Mouse (Mus musculus) T-helper 1 cell (primary cell): ENCODE data around the gene Gmfb.

Source experiments
- in situ Hi-C: fragments of 300-600 bp; cut with MboI, MseI; formaldehyde crosslinking; loops from one replicate; pipeline ENCODE4 v1.15.1; 2025; ENCODE audit warnings: high pct_unique_total_duplicates

Gmfb gene

DNA sequence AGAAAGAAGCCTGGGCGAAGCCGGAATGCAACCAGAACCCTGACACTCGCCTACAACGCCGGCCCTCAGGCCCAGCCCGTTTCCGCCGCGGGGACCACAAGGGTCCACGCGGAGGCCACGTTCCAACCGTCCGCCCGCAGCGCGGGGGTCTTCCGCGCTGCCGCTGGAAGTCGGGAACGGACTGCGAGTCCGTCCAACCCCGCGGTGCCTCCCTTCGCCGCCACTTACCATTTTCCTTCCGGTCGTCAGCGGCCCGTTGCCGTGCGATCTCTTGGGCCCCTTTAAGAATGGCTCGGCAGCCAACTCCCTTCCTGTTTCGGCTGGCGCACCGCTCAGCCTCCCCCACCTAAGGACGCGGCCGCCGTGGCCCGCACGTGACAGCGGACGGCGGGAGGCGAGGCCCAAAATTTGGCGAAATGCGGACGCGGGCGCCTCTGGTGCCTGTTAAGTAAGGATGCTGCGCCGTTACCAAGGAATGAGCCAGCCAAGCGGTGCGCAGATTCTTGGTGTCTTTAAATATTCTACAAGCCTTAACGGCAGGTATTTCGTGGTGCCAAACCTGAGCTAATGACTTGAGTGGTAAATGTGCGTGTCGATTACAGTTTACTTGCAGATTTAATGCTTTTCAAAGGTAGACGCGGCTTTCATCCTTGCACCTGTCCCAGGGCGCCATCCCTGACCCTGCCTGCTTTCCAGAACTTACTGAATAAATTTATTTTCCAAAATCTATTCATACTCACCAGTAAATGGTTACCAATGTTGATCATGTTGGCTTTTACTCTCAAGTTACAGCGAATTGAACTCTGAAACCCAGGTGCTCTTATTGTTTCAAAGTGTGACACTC is at the start of gene Gmfb:
Gene Gmfb (minus strand): TSS at position 370 of the 844 bp plus-strand sequence.
- in situ Hi-C loops, result loop anchor here (25.0 kb wide), 1 partner anchor 1590 kb away; no protein-coding TSS in a partner anchor

DNA sequence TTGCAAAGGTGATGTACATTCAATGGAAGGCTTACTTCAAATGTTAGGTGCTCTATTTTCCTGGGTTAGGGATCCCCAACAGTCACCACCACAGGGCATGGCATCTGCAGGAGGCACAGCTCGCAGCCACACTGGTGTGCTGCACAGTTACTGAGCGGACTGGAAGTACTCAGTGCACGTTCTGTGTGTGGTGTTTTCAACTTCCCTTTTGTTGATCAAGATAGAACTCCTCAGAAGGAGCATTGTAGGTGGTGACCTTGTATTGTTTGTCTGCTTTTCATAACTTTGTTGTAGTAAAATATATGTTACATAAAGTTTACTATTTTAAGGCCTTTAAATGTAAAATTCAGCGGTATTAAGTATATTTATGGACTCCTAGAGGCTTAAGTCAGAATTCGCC is 40.9 kb upstream of the Gmfb start:
- in situ Hi-C loops, result no loop called here

DNA sequence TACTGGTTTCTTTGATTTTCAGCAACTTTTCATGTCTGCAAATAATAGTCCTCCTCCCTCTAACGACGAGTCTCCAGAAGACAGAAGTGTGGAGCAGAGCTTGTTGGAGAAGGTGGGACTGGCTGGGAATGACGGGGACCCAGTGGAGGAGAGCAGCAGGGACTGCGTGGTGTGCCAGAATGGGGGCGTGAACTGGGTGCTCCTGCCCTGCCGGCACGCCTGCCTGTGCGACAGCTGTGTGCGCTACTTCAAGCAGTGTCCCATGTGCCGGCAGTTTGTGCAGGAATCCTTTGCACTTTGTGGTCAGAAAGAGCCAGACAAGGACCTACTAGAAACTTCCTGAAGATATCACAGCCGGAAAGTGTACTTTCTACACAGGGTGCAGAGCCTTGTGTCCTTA is 31.6 kb upstream of the Gmfb start:
- in situ Hi-C loops, result no loop called here

DNA sequence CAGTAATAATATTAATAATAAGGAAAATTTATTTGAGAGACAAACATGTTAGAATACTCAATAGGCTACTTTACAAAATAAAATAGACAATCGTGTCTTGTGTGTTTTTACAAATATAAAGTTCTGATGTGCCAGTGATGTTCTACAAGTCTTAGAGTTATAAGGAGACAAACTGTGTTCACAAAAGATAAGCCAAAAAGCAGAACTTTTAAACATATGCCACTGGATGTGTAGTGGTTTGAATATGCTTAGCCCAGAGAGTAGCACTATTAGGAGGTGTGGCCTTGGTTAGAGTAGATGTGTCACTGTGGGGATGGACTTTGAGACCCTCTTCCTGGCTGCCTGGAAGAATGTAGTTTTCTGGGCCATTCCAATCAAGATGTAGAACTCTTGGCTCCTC is 27.7 kb upstream of the Gmfb start:
- in situ Hi-C loops, result no loop called here

DNA sequence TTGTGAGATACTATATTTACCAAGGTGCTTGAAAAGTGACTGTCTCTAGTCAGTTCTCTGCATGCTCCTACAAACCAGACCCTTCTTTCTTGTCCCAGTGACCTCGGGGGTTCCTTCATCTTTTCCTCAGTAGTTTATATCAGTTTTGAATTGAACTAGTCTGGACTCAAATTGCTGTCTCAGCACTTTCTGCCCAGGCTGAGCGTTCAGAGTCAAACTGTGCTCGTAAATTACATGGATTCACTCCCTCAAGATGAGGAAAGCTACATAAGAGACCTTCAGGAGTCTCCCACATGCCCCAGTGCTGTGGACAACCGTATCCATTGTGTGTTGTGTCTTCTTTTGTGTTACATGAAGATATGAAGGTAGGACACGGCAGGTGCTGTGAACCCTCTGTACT is 26.7 kb upstream of the Gmfb start:
- in situ Hi-C loops, result no loop called here

DNA sequence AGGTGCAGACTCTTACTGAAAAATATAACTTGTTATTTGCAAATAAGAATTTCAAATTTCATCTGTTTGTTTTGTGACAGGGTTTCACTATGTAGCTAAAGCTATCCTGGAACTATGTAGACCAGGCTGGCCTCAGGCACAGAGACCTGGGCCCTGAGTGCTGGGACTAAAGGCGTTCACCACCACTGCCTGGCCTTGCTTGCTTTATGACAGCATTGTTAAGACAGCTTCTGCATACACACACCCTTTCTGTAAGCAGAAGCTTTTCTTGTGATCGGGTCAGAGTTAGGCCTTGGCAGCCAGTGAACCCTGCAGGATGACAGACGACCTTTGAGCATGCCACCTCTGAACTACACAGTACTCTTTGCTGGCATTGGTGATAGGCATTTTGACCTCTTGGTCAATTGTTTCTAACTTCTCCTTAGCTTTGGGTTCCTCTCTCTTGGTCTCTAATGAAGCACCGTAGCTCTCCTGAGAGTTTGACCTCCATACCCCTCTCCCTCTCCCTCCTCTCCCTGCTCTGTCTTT is 26.1 kb upstream of the Gmfb start:
- in situ Hi-C loops, result no loop called here

DNA sequence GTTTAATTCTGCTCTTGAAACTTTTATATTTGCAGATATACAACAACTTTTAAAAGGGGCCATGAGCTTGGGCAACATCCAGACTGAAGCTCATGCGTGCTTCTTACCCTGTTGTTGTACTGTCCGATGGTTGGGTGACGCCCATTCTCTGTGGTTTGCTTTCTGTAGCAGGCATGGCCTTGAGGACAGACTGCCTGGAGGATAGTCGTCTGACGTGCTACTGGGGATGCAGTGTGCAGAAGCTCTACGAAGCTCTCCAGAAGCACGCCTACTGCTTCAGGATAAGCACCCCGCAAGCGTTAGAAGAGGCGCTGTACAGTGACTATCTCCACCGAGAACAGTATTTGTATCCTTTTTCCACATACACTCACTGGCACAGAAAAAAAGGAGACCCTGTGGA is 23.7 kb upstream of the Gmfb start:
- in situ Hi-C loops, result no loop called here

DNA sequence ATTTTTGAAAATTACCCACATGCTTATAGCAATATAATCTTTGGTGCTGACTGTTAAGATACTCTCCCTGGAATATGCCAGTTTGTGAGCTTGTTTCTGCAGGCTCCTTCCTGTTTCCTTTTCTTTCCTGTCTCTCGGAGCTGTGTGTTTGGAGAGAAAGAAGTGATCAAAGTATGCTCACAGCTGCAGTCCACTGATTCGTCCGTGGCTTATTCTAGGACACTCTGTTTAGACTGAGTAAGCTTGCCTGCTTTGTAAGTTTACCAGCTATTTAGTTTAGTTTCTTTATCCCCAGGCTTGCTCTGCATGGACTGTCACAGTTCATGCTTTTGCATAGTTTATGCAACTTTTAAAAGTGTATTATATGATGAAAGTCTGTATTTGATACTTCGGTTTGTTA is 17.3 kb upstream of the Gmfb start:
- in situ Hi-C loops, result no loop called here

DNA sequence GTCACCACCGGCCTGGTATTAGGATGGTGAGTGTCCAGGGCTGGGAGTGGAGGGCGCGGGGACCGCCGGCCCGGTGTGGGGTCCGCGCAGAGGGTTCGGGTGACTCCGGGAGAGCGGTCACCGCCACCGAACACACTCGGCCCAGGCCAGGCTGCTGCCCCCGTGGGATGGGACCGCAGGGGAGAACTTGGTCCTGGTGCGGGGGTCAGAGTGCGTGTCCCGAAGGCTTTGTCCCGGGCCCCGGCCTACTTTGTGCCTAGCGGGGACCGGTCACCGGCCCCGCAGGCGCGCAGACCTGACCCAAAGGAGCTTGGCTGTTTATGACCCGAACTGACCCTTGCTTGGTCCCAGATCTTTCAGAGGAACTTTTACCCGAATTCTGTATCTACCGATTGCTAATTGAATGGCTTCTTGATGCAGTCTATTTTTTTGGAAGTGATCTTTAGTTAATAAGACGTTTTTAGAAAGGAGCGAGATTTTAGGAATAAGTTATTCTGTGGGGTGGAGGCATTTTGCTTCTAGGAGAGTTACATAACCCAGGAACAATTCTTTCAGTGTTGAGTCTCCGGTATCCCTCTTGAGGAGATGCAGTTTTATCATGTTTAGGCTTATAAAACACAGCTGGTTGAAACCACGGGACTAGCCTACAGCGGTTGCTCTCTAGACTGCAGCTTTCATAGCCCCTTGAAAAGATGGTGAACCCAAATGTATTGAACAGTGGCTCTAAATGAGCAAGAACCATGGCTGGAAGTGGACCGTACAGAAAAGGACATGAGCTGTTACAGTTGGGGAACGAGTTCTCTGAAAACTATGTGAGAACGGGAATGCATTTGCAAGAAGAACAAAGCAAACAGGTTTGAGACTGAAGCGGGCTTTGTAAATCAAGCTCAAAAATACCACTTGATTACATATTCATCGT is 10.6 kb upstream of the Gmfb start:
- in situ Hi-C loops, result no loop called here

DNA sequence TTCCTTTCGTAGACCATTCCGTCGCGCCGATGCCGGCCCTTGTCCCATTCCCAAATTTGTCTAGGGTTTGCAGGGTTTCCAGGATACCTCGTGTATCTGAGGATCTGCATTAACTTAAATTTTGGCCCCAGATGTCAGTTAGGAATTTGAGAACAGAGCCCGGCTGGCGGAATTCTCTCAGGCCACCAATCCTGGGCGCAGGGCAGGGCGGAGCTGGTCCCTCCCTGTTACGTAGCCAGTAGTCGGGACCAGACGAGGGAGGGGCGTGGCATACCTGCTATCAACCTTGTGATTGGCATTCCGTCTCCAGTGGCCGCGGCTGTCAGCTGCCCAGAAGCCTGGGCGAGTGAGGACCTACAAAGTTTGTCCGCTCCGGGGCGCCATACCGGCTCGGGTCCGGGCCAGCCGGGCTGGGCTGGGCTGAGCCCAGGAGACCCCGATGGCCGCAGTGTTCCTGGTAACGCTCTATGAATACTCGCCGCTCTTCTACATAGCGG is 9.8 kb upstream of the Gmfb start, which contains the start of gene Cgrrf1:
Gene Cgrrf1 (plus strand): TSS at position 289 of the 497 bp plus-strand sequence.
- in situ Hi-C loops, result no loop called here

DNA sequence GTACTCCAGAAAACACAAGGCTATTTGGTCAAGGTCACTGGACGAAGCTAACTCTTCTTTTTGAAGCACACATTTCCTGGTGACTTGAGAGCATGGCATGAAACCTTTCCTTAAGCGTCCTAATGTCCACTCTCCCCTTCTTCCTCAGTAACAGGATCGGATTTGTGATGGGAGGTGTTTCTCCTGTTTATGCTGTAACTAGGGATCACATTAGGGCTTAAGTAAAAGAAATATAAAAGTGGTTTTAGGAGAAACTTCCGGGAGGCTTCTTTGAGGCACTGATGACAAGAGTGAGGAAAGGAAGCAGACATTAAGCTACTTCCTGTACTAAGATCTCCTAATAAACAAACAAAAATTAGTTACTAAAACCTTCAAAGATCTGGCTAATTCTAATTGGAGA is 9.3 kb upstream of the Gmfb start:
- in situ Hi-C loops, result no loop called here

DNA sequence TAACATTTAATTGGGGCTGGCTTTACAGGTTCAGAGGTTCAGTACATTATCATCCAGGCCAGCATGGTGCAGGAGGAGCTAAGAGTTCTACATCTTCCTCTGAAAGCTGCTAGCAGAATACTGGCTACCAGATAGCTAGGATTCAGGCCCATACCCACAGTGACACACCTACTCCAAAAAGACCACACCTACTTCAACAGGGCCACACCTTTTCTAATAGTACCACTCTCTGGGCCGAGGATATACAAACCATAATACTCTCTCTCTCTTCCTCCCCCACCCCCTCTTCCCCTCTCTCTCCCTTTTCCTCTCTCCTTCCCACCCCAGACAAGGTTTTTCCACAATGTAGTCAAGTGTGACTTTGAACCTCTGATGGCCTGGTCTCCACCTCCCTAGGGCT is 5.4 kb upstream of the Gmfb start:
- in situ Hi-C loops, result no loop called here

DNA sequence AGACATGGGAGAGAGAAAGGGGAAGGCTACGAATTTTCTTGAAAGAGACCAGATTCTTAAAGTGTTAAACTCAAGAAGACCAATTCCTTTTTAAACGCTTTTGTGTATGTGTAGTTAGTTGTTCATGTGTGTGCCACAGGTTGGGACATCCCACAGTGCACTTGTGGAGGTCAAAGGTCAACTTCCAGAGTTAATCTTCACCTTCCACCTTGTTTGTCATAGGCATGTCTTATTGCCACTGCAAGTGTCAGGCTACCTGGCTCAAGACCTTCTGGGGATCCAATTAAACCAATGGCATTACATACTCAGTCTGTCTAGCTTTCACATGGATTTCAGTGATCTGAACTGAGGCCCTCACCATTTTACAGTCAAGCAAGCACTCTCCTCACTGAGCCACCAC is 2.0 kb upstream of the Gmfb start:
- in situ Hi-C loops, result loop anchor here (25.0 kb wide), 1 partner anchor 1588 kb away; no protein-coding TSS in a partner anchor

DNA sequence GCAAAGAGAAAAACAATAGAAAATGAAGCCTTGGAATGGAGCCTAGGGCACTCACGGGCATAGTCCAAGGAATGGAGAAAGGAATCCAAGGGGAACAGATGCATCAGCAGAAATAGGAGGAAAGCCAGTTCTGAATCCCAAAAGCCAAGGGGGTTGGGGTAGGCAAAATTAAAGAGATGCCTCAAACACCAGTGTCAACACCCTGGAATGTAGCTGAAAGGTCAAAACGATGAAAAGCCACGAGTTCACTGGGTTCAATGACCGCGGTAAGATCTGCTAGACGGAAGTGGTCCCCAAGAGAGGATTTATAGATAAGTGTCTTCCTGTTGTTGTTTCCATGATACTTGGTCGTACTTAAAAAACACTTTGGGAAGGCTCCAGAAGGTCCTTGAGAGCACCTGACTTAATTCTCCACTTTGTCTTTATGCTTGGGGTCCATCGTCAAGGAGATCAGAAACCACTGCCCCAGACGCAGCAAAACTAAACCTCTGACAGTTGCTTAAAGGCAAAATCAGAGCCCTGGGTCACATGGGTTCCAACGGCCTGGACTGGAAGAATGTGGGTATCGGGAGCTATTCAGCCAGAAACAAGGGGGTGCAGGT is 670 bp downstream of the Gmfb start:
- in situ Hi-C loops, result loop anchor here (25.0 kb wide), 1 partner anchor 1591 kb away; no protein-coding TSS in a partner anchor

DNA sequence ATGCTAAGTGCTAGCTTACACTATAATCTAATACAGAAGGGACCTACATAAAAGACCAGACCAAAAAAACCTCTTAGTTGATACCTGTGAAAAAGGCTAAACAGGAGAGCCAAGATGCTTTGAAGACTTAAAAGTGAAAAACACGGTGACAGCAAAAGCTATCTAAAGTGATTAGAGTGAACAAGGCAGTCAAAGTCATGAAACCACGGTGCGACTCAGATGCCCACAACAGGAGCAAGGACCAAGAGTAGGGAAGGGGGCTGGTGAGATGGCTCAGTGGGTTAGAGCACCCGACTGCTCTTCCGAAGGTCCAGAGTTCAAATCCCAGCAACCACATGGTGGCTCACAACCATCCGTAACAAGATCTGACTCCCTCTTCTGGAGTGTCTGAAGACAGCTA is 2.1 kb downstream of the Gmfb start:
- in situ Hi-C loops, result loop anchor here (25.0 kb wide), 1 partner anchor 1592 kb away; no protein-coding TSS in a partner anchor

DNA sequence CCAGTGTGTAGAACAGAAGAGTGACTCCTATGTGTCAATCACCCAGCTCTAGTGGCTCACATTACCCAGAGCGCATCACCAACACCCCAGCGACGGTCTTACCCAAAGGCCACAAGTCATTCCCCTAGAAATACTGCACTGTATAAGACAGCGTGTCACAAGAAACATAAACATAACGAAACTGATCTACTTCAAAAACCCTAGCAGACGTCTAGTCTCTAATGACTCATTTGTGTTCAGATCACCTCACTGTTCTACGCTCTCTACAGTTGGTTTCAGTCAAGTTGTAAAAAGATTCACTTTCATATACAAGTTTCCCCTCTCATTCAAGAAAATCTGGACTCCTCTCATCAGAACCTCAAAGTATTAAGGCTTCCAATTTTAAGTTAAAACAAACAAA is 3.3 kb downstream of the Gmfb start:
- in situ Hi-C loops, result loop anchor here (25.0 kb wide), 1 partner anchor 1594 kb away; no protein-coding TSS in a partner anchor

DNA sequence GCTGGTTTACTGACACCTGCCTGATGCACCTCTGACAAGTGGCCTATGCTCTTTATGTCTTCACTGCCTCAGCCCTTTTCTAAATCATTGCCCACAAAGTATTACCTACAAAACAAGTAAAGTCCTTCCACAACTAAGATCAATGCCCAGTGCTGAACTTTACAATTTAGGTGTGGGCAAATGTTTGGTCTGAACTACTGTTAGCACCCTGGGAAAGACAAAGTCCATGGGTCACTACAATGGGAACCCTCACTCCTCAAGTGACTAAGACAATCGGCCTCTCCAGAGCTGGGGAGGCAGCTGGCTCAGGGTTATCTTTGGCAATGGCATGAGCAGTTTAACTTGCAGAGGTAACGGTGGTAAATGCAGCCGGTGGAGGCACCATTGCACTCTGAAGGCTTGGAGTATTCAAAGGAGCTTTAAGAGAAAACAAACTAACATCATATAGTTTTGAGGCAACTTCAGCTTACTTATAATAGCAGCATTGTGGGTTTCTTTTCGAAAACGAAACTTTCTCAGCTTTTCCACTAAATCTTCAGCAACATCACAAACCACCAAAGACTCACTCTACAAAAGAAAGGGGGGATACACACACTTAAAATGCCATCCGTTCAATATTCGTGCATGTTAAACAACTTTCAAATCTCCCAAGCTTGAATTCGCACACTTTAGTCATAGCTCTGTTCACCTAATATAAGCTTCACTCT is 5.0 kb downstream of the Gmfb start:
- in situ Hi-C loops, result loop anchor here (25.0 kb wide), 1 partner anchor 1595 kb away; no protein-coding TSS in a partner anchor

DNA sequence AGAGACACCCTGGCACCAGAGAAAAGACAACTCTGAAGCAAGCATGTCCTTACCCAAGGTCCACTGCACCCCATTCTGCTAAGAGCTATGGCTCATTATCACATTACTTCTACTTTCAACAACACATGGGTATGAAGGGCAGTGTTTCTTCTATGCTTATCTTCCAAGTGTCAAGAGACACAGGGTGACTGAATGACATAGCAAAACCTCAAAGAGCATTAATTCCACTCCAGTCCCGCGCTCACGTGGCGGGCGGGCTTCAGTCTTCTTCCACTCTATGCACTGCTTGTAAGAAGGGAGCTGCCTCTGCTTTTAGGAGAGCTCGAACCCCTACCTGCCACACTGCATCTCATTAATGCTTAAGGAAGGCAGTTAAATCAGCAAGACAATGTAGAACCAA is 6.4 kb downstream of the Gmfb start:
- in situ Hi-C loops, result loop anchor here (25.0 kb wide), 1 partner anchor 1597 kb away; no protein-coding TSS in a partner anchor

DNA sequence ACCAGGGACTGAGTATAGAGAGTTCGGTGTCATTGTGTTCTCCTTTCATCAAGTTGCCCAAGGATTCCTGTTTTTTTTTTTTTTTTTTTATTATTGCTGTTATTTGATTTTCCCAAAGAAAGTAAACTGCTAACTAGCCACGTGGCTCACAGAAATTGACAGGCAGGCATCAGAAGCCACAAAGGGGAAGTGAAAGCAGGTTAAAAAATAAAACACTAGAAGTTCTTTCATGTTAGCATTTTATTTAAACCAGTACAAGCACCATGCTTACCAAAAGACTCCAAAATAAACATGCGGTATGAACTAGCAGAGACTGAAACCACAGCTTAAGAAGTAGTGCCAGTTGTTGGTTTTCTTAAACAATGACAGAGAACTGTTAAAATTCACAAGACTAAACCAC is 14.1 kb downstream of the Gmfb start:
- in situ Hi-C loops, result loop anchor here (25.0 kb wide), 1 partner anchor 1604 kb away; no protein-coding TSS in a partner anchor

DNA sequence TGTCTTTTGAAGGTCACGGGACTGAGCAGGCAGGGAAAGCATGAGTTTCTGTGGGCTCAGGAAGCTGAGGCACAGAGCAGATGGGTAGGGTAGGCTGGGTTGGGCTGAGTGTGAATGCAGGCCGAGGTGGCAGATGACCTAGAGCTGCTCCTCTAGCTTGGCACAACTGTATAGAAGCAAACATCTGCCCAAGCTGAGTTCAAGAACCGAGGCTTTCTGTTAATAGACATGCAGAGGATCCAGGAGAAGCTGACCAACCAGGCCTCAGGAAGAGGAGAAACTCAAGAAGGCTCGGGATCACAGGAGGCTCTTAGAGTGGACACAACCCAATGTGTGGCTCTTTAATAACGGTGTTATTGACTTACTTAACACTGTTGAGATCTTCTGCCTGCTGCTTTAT is 15.9 kb downstream of the Gmfb start:
- in situ Hi-C loops, result loop anchor here (25.0 kb wide), 1 partner anchor 1606 kb away; no protein-coding TSS in a partner anchor
